Mouse (Mus musculus) liver, embryonic 11.5 days (tissue): ENCODE results near the gene Col15a1. TPM values are rescaled to one million over a fixed set of nuclear protein-coding genes. Genes with fewer than 3 reads are reported as not detected.

Source experiments
- ATAC-seq: fragments of 200-750 bp; cut with Nextera tagmentation; replicated peaks from 2 replicates; pipeline ENCODE4 v1.8.0; 2017; ENCODE audit warnings: moderate number of reproducible peaks, mild to moderate bottlenecking, moderate TSS enrichment, moderate library complexity; ENCODE audit not compliant: low FRiP score
- DNase-seq: peaks from one replicate; pipeline ENCODE4 v3.0.0-alpha.2; 2017; ENCODE audit warnings: low spot score
- H3K27ac ChIP-seq: fragments of 300-500 bp; sonication (generic); 2 replicates; pipeline ENCODE4 v1.5.1; 2014; ENCODE audit warnings: mild to moderate bottlenecking, low read depth, low read length, control low read depth
- H3K27me3 ChIP-seq: fragments of 300-500 bp; sonication (generic); replicated peaks from 2 replicates; pipeline ENCODE4 v1.6.1; 2014; ENCODE audit warnings: low read length, mixed read lengths; ENCODE audit not compliant: control insufficient read depth, insufficient read depth
- H3K36me3 ChIP-seq: fragments of 300-500 bp; sonication (generic); 2 replicates; pipeline ENCODE4 v1.6.1; 2014; ENCODE audit warnings: mild to moderate bottlenecking, low read length, moderate library complexity, mixed read lengths; ENCODE audit not compliant: control insufficient read depth, insufficient read depth
- H3K4me1 ChIP-seq: fragments of 300-500 bp; sonication (generic); replicated peaks from 2 replicates; pipeline ENCODE4 v1.6.1; 2014; ENCODE audit warnings: low read length, mixed read lengths; ENCODE audit not compliant: control insufficient read depth, insufficient read depth
- H3K4me2 ChIP-seq: fragments of 300-500 bp; sonication (generic); 2 replicates; pipeline ENCODE4 v1.6.1; 2014; ENCODE audit warnings: mild to moderate bottlenecking, control low read depth, moderate library complexity
- H3K4me3 ChIP-seq: fragments of 300-500 bp; sonication (generic); 2 replicates; pipeline ENCODE4 v1.5.1; 2014; ENCODE audit warnings: low read depth, low read length, control low read depth
- H3K9ac ChIP-seq: fragments of 300-500 bp; sonication (generic); 2 replicates; pipeline ENCODE4 v1.6.1; 2014; ENCODE audit warnings: low read depth, low read length, control low read depth
- H3K9me3 ChIP-seq: fragments of 300-500 bp; sonication (generic); 2 replicates; pipeline ENCODE4 v1.6.1; 2016; ENCODE audit warnings: low read length, inconsistent platforms, mixed read lengths; ENCODE audit not compliant: control insufficient read depth
- WGBS: fragments of 180-500 bp; shearing (Covaris S2); extraction: QIAGEN DNeasy Blood & Tissue Kit; methylation state at CpG from one replicate; pipeline ENCODE4 v1.1.7; 2014; 5-methylcytosine and 5-hydroxymethylcytosine counted together
- polyA plus RNA-seq: library from polyadenylated mRNA; unstranded; fragments of >200 nt; fragmentation: Nextera tagmentation; extraction: Ambion mirVana; gene quantifications from 2 replicates; pipeline ENCODE4 v1.2.1, GENCODE M21; 2014

The Col15a1 gene
- polyA plus RNA-seq, 1 experiment from 2014 or later = 1.2 TPM

- ATAC-seq (no peak), DNase-seq (no peak)
- Histone ChIP-seq H3K27ac (no peak overlapping the region), H3K4me1 (no peaks in the 10 kb centered on the region), H3K4me3 (no peak overlapping the region), H3K36me3 (no peaks in the 10 kb centered on the region), H3K9ac (no peak overlapping the region), H3K9me3 (no peaks in the 10 kb centered on the region), H3K4me2 (no peak overlapping the region), H3K27me3 (no peaks in the 10 kb centered on the region)
- WGBS = 51% methylated on average over 6 of the region's 6 CpGs
Observed at GRCm38 (mm10) chr4:47186514-47186913, 21.4 kb upstream of the Col15a1 start.

- 72% methylated on average over 3 of the region's 3 CpGs for WGBS
- Histone ChIP-seq H3K36me3 (no peaks in the 10 kb centered on the region), H3K27ac (no peak overlapping the region), H3K9ac (no peak overlapping the region), H3K9me3 (no peaks in the 10 kb centered on the region), H3K4me1 (no peaks in the 10 kb centered on the region), H3K4me2 (no peak overlapping the region), H3K4me3 (no peak overlapping the region), H3K27me3 (no peaks in the 10 kb centered on the region)
- DNase-seq = no peak
- ATAC-seq = no peak
Observed at GRCm38 (mm10) chr4:47196173-47196572, 11.8 kb upstream of the Col15a1 start.

- Histone ChIP-seq H3K27me3 (peaks cover 25% of the 10 kb centered on the region), H3K4me2 (no peak overlapping the region), H3K9ac (no peak overlapping the region), H3K4me3 (no peak overlapping the region), H3K9me3 (no peaks in the 10 kb centered on the region), H3K36me3 (no peaks in the 10 kb centered on the region), H3K4me1 (no peaks in the 10 kb centered on the region), H3K27ac (no peak overlapping the region)
- ATAC-seq = no peak
- DNase-seq = no peak
- 74% methylated on average over 5 of the region's 5 CpGs for WGBS
Observed at GRCm38 (mm10) chr4:47203643-47204042, 4.3 kb upstream of the Col15a1 start.

GRCm38 (mm10) chr4:47205846-47206245, 2.1 kb upstream of the Col15a1 start:
- DNase-seq = no peak
- 41% methylated on average over 6 of the region's 6 CpGs for WGBS
- peaks cover 43% of the 10 kb centered on the region for H3K27me3 ChIP-seq
- H3K4me2 ChIP-seq = no peak overlapping the region
- H3K4me1 ChIP-seq = no peaks in the 10 kb centered on the region
- H3K4me3 ChIP-seq = no peak overlapping the region
- no peak overlapping the region for H3K27ac ChIP-seq
- H3K9me3 ChIP-seq = no peaks in the 10 kb centered on the region
- no peak for ATAC-seq
- no peaks in the 10 kb centered on the region for H3K36me3 ChIP-seq
- no peak overlapping the region for H3K9ac ChIP-seq

GRCm38 (mm10) chr4:47208421-47208991, 545 bp downstream of the Col15a1 start:
- peak overlapping the region; percentile 35 for H3K4me3 ChIP-seq

GRCm38 (mm10) chr4:47209466-47209865, 1.5 kb downstream of the Col15a1 start:
- Histone ChIP-seq H3K4me3 (no peak overlapping the region), H3K36me3 (no peaks in the 10 kb centered on the region), H3K9ac (no peak overlapping the region), H3K27ac (no peak overlapping the region), H3K27me3 (peaks cover 43% of the 10 kb centered on the region), H3K4me1 (no peaks in the 10 kb centered on the region), H3K4me2 (no peak overlapping the region), H3K9me3 (no peaks in the 10 kb centered on the region)
- no peak for DNase-seq
- WGBS = 73% methylated on average over 7 of the region's 7 CpGs
- ATAC-seq = no peak

More at GRCm38 (mm10) chr4:47208421-47208991, 545 bp downstream of the Col15a1 start:
- Histone ChIP-seq H3K36me3 (no peaks in the 10 kb centered on the region), H3K4me1 (no peaks in the 10 kb centered on the region), H3K4me2 (peak overlapping the region; percentile 63), H3K27me3 (peaks cover 43% of the 10 kb centered on the region), H3K27ac (no peak overlapping the region), H3K9me3 (no peaks in the 10 kb centered on the region), H3K9ac (no peak overlapping the region)
- ATAC-seq = no peak
- DNase-seq = peak; percentile 34
- 4% methylated on average over 40 of the region's 40 CpGs for WGBS

GRCm38 (mm10) chr4:47218828-47219227, 10.9 kb downstream of the Col15a1 start:
- WGBS = 90% methylated on average over 1 of the region's 1 CpGs
- Histone ChIP-seq H3K4me1 (no peaks in the 10 kb centered on the region), H3K27me3 (no peaks in the 10 kb centered on the region), H3K27ac (no peak overlapping the region), H3K36me3 (no peaks in the 10 kb centered on the region), H3K4me3 (no peak overlapping the region), H3K9me3 (no peaks in the 10 kb centered on the region), H3K9ac (no peak overlapping the region), H3K4me2 (no peak overlapping the region)
- no peak for ATAC-seq
- DNase-seq = no peak

GRCm38 (mm10) chr4:47219393-47219792, 11.4 kb downstream of the Col15a1 start:
- DNase-seq (no peak), ATAC-seq (no peak)
- Histone ChIP-seq H3K36me3 (no peaks in the 10 kb centered on the region), H3K4me1 (no peaks in the 10 kb centered on the region), H3K9ac (no peak overlapping the region), H3K4me2 (no peak overlapping the region), H3K4me3 (no peak overlapping the region), H3K27me3 (no peaks in the 10 kb centered on the region), H3K9me3 (no peaks in the 10 kb centered on the region), H3K27ac (no peak overlapping the region)
- 74% methylated on average over 10 of the region's 10 CpGs for WGBS

- no peak for ATAC-seq
- no peaks in the 10 kb centered on the region for H3K36me3 ChIP-seq
- no peak overlapping the region for H3K9ac ChIP-seq
- no peak overlapping the region for H3K27ac ChIP-seq
- WGBS = 73% methylated on average over 3 of the region's 3 CpGs
- H3K4me2 ChIP-seq = no peak overlapping the region
- no peaks in the 10 kb centered on the region for H3K4me1 ChIP-seq
- no peaks in the 10 kb centered on the region for H3K27me3 ChIP-seq
- H3K9me3 ChIP-seq = no peaks in the 10 kb centered on the region
- no peak overlapping the region for H3K4me3 ChIP-seq
- no peak for DNase-seq
Observed at GRCm38 (mm10) chr4:47220544-47220943, 12.6 kb downstream of the Col15a1 start.
